Mouse (Mus musculus): Measurements from ENCODE around the gene Zfhx3. TPM values are rescaled to one million over a fixed set of nuclear protein-coding genes. Genes with fewer than 3 reads are reported as not detected.

Zfhx3 gene
- total RNA-seq, 1 experiment from 2014 or later = 2.1 TPM

- ATAC-seq (replicated peaks in 1 of 2; ENCODE audit: insufficient read depth in 1 of 2, low FRiP score in 2 of 2, low TSS enrichment in 1 of 2, low read depth in 1 of 2, poor library complexity in 2 of 2, severe bottlenecking in 2 of 2) = no peak
Observed at GRCm38 (mm10) chr8:108067111-108067510, 124.7 kb downstream of the Zfhx3 start.

DNA sequence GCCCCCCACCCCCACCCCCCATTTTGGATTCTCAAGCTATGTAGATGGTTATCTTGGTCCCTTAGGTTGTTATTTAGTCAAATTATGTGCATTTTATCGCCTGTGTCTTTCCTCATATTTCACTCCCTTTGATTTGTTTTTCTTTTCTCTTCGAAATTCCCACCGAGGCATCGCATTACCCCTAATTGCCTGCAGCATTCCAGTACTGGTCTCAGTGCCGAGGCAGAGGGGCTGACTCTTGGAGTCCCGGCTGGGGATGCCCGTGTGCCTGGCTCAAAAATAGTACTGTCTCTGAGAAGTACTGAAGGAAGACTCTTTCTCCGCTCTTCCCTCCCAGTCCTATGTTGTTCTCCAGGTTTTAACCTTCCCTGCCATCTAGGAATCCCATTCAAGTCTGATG, 125.8 kb downstream of the Zfhx3 start:
- ATAC-seq (replicated peaks in 1 of 2; ENCODE audit: insufficient read depth in 1 of 2, low FRiP score in 2 of 2, low TSS enrichment in 1 of 2, low read depth in 1 of 2, poor library complexity in 2 of 2, severe bottlenecking in 2 of 2) = no peak

DNA sequence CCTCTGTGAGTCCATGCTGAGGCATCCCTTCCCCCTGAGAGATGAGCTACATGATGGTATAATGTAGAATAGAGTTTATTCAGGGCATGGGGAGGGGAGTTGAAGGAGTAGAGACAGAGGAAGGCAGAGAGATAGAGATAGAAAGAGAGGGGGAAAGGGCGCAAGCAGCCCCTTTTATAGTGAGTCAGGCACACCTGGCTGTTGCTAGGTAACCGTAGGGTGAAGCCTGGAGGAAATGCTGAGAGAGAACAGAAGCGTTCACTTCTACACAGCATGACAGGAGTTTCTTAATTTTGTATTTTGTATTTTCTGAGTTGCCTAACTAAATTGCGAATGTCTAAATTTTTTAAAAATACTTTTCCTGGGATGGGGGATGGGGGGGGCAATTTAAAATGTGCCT, 128.0 kb downstream of the Zfhx3 start:
- no peak for ATAC-seq (replicated peaks in 1 of 2; ENCODE audit: insufficient read depth in 1 of 2, low FRiP score in 2 of 2, low TSS enrichment in 1 of 2, low read depth in 1 of 2, poor library complexity in 2 of 2, severe bottlenecking in 2 of 2)

GRCm38 (mm10) chr8:108072126-108072746, 129.8 kb downstream of the Zfhx3 start:
- ATAC-seq (replicated peaks in 1 of 2; ENCODE audit: insufficient read depth in 1 of 2, low FRiP score in 2 of 2, low TSS enrichment in 1 of 2, low read depth in 1 of 2, poor library complexity in 2 of 2, severe bottlenecking in 2 of 2) = no peak

DNA sequence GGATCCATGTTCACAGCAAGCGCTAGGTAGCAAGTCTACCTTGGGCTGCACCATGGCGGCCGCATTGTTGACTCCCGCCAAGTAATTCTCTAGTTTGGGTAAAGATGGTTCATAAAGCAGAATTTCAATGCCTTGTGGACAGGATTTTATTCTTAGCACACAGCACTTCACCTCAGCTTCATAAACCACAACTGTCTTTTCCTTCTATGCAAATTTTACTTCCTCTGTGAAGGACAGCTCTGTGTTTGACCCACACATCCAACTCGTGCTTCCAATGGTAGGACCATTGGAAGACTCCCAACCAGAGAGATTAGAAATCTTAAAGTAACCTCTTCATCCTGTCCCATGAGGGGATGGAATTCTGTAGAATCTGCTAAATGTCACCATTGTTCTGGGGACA, 130.4 kb downstream of the Zfhx3 start:
- ATAC-seq (replicated peaks in 1 of 2; ENCODE audit: insufficient read depth in 1 of 2, low FRiP score in 2 of 2, low TSS enrichment in 1 of 2, low read depth in 1 of 2, poor library complexity in 2 of 2, severe bottlenecking in 2 of 2) = no peak

- no peak for ATAC-seq (replicated peaks in 1 of 2; ENCODE audit: insufficient read depth in 1 of 2, low FRiP score in 2 of 2, low TSS enrichment in 1 of 2, low read depth in 1 of 2, poor library complexity in 2 of 2, severe bottlenecking in 2 of 2)
Observed at GRCm38 (mm10) chr8:108075176-108075575, 132.7 kb downstream of the Zfhx3 start.

GRCm38 (mm10) chr8:108078726-108079125, 136.3 kb downstream of the Zfhx3 start:
- no peak for ATAC-seq (replicated peaks in 1 of 2; ENCODE audit: insufficient read depth in 1 of 2, low FRiP score in 2 of 2, low TSS enrichment in 1 of 2, low read depth in 1 of 2, poor library complexity in 2 of 2, severe bottlenecking in 2 of 2)

- ATAC-seq (replicated peaks in 1 of 2; ENCODE audit: insufficient read depth in 1 of 2, low FRiP score in 2 of 2, low TSS enrichment in 1 of 2, low read depth in 1 of 2, poor library complexity in 2 of 2, severe bottlenecking in 2 of 2) = no peak
Observed at GRCm38 (mm10) chr8:108086913-108087312, 144.5 kb downstream of the Zfhx3 start.

- no peak for ATAC-seq (replicated peaks in 1 of 2; ENCODE audit: insufficient read depth in 1 of 2, low FRiP score in 2 of 2, low TSS enrichment in 1 of 2, low read depth in 1 of 2, poor library complexity in 2 of 2, severe bottlenecking in 2 of 2)
Observed at GRCm38 (mm10) chr8:108089632-108090031, 147.2 kb downstream of the Zfhx3 start.

DNA sequence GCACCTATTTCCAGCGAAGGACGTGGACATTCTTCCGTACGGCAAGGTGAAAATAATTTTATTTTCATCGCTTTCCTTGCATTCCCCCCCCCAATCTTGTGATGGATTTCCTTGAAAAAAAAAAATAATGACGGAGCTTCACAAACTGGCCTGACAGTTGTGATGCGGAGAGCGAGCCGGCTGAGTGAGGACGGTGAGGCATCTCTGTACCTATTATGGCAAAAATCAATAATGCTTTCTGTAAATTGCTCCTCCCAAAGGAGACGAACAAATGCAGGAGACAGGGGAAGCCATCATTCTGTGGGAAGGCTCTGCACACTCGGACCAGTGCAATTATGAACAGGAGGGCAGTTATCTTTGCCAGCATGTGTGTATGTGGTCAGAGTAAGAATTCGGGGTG, 156.2 kb downstream of the Zfhx3 start:
- no peak for ATAC-seq (replicated peaks in 1 of 2; ENCODE audit: insufficient read depth in 1 of 2, low FRiP score in 2 of 2, low TSS enrichment in 1 of 2, low read depth in 1 of 2, poor library complexity in 2 of 2, severe bottlenecking in 2 of 2)

DNA sequence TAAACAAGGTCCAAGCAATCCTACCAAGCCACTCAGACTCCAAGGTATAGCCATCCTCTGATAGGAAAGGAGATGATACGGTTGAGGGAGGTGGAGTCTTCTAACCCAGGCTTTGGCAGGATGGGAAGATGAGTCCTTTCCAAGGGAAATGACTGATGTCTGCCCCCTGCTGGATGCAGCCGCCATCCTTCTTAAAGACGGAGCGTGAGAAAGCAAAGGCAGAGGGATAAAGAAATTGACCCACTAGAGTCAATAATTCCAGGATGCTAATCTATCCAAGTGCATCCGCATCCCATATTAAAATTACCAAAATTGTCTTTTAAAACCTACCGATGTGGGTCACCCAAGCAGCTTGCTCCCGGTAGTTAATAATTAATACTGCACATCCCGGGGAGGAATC, 158.7 kb downstream of the Zfhx3 start:
- ATAC-seq (replicated peaks in 1 of 2; ENCODE audit: insufficient read depth in 1 of 2, low FRiP score in 2 of 2, low TSS enrichment in 1 of 2, low read depth in 1 of 2, poor library complexity in 2 of 2, severe bottlenecking in 2 of 2) = no peak

DNA sequence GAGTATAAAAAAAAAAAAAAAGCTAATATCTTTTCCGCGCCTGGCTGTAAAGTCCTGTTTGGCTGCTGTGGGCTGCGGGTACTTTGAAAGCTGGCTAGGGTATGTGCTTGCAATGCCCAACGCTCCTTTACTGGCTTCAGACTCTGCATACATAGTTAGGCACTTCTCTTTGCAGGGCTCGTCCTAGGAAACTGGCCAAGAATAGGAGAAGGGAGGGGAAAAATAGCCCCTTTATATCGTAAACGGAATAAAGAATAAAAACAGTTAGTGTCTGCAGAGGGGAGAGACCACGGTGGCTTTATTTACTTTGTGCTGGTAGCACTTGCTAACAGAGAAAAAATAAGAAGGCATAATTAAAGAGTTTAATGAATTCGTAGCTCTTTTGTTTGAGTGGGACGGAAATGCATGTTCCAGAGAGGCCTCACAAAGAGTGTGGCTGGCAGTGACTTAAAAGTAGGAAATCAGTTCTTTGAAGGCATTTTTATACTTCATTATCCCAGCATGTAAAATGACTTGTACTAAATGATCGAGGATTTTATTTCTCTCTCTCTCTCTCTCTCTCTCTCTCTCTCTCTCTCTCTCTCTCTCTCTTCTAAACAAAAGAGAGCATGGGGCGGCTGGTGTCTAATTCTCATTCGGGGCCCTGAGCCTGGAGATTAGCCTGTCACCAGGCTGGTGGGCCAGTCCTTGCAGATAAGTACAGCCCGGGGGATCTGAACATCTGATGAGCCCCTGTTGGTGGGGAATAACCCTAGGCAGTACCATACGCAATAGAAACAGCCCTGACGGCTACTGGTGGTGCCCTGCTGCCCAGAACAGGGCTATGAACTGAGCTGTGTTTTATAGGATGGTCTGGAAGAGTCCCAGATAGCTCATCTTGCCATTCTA, 159.8 kb downstream of the Zfhx3 start:
- no peak for ATAC-seq (replicated peaks in 1 of 2; ENCODE audit: insufficient read depth in 1 of 2, low FRiP score in 2 of 2, low TSS enrichment in 1 of 2, low read depth in 1 of 2, poor library complexity in 2 of 2, severe bottlenecking in 2 of 2)

GRCm38 (mm10) chr8:108104471-108105098, 162.1 kb downstream of the Zfhx3 start:
- ATAC-seq (replicated peaks in 1 of 2; ENCODE audit: insufficient read depth in 1 of 2, low FRiP score in 2 of 2, low TSS enrichment in 1 of 2, low read depth in 1 of 2, poor library complexity in 2 of 2, severe bottlenecking in 2 of 2) = no peak

DNA sequence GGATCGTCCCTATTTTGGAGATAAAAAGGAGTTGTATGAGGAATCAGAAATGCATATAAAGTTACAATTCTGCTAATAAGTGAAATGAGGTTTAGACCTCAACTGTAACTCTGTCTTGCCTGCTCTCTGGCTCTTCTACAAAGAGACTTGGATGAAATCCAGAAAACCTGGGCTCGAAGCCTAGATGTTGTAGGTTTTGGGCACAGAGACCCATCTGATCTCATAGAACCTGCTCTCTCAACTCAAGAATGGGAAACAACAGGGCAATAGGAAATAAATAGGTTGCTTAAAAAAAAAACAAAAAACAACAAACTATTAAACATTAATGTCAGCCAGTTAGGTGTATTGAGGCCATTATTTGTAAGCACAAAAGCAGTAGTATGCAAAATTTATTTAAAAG, 182.6 kb downstream of the Zfhx3 start:
- no peak for ATAC-seq (replicated peaks in 1 of 2; ENCODE audit: insufficient read depth in 1 of 2, low FRiP score in 2 of 2, low TSS enrichment in 1 of 2, low read depth in 1 of 2, poor library complexity in 2 of 2, severe bottlenecking in 2 of 2)

- ATAC-seq (replicated peaks in 1 of 2; ENCODE audit: insufficient read depth in 1 of 2, low FRiP score in 2 of 2, low TSS enrichment in 1 of 2, low read depth in 1 of 2, poor library complexity in 2 of 2, severe bottlenecking in 2 of 2) = no peak
Observed at GRCm38 (mm10) chr8:108125491-108125890, 183.0 kb downstream of the Zfhx3 start.

DNA sequence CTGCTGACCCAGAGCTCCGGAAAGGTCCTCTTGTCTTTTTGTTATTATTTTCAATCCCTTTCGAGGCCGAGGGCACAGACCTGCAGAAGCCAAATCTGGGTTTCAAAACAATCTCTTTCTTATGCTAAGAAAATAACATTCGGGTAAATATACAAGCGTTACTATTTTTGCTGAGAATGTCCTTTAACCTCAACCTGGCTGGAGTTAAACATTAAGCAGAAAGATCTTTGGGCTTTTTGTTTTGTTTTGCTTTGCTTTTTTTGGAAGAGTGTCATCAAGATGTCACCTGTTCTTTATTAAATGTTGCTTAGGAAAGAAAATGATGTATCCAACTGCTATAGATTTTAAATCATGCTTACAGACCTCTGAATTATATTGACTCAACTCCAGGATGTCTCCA, 204.1 kb downstream of the Zfhx3 start:
- ATAC-seq (replicated peaks in 1 of 2; ENCODE audit: insufficient read depth in 1 of 2, low FRiP score in 2 of 2, low TSS enrichment in 1 of 2, low read depth in 1 of 2, poor library complexity in 2 of 2, severe bottlenecking in 2 of 2) = no peak

DNA sequence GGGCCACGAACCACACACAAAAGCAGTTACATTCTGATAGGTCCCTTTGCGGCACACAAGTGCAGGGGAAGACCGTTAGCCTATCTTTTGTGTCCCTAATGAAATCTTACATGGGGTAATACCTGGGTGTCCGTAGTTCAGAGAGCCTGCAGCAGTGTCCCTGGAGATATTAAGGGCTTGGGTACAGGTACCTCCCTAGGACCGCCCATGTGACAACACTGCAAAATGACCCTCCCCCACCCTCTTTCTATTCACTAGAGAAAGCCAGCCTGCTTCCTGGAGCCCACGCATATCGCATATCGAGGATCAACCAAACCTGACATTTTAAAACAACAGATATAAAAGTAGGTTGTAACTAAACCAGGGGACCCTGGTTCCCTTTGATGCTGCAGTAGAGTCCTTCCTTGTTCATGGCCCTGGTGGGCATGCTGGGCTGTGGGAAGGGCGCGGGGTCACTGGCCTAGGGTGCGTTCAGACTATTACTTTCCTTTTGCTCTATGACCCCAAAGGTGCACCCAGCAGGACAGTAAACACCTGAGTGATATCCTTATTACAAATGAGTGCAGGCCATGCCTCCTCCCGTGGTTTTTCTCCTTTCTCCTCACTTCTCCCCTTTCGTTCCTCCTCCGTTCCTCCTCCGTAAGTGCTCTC, 206.3 kb downstream of the Zfhx3 start:
- no peak for ATAC-seq (replicated peaks in 1 of 2; ENCODE audit: insufficient read depth in 1 of 2, low FRiP score in 2 of 2, low TSS enrichment in 1 of 2, low read depth in 1 of 2, poor library complexity in 2 of 2, severe bottlenecking in 2 of 2)

- no peak for ATAC-seq (replicated peaks in 1 of 2; ENCODE audit: insufficient read depth in 1 of 2, low FRiP score in 2 of 2, low TSS enrichment in 1 of 2, low read depth in 1 of 2, poor library complexity in 2 of 2, severe bottlenecking in 2 of 2)
Observed at GRCm38 (mm10) chr8:108170804-108171203, 228.4 kb downstream of the Zfhx3 start.
